Mouse (Mus musculus): ENCODE results near the gene Golt1b. TPM values are rescaled to one million over a fixed set of nuclear protein-coding genes. Genes with fewer than 3 reads are reported as not detected.

Golt1b gene
- total and polyA plus RNA-seq, 2 experiments from 2014 or later: 36.4 to 62.2 TPM

DNA sequence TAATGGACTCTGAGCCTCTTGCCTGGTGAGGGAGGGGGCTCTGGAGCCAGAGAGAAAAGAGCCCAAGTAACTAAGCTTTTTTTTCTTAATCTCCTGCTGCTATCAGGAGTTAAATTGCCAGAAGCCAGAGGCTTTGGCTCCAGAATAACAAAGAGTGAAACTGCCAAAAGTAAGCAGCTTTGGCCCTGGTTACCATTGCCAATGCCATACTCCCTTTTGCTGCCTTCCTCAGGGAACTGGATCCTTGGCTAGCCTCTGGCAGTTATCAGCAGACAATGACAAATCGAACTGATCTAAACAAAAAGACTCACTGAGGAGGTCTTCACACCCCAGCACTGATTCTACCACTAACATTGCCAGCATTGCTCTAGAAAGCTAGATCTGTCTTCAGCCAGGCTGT lies 24.1 kb downstream of the Golt1b start:
- H3K4me2 ChIP-seq (ENCODE audit: low read depth, low read length): no peak overlapping the region
- WGBS: 15% methylated on average over 1 of the region's 1 CpGs
- no peak overlapping the region for H3K27ac ChIP-seq
- no peak for TF ChIP-seq CTCF (IDR thresholded peaks at IDR 0.05; ENCODE audit: low read depth)
- H3K4me1 ChIP-seq (ENCODE audit: insufficient read depth, low read length): no peaks in the 10 kb centered on the region; the same call in 1 of the 2 replicates
- no peak overlapping the region for H3K9ac ChIP-seq (replicated peaks; ENCODE audit: low read length)
- DNase-seq (ENCODE audit: low spot score) (peak; percentile 61), ATAC-seq (0 out of 2 replicates have a peak, but pooled peaks have one; percentile 29)
- H3K9me3 ChIP-seq (ENCODE audit: low read length): no peaks in the 10 kb centered on the region
- no peaks in the 10 kb centered on the region for H3K36me3 ChIP-seq (ENCODE audit: insufficient read depth, low read length)
- H3K27me3 ChIP-seq (ENCODE audit: insufficient read depth, low read length): peaks cover 19% of the 10 kb centered on the region; the same call in 1 of the 2 replicates
- no peak overlapping the region for H3K4me3 ChIP-seq (ENCODE audit: low read length)

DNA sequence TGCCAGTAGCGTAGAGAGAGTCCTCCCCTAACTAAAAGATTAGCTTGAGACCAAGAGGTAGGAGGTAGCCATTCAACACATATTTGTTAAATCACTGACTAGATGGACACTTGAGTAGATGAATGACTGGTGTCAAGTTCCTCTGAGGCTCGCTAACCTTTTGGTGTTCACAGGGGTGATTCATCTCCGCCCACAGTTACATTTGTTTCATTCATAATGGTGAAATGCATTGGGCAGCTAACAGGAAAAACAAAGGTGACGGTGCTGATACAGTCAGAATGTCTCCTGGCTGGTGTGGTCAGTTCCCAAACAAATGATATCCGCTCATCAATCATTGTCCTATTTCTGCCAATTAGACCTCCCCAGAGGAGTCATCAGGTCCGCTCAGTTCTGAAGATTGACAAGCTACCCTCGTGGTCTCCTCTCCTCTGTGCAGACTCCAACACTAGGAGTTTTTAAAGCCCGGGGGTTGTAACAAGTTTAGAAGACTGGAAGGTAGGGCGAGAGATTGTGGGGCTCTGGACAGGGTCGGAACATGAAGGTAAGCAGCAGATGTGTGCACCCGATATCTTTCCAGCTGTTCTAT lies 26.0 kb downstream of the Golt1b start, which contains the start of gene Spx:
Gene Spx, plus strand, starts transcription at position 536 of the 586 bp plus-strand sequence.
- DNase-seq (ENCODE audit: low spot score) (no peak), ATAC-seq (no peak)
- Histone ChIP-seq H3K27me3 (ENCODE audit: insufficient read depth, low read length) (peaks cover 19% of the 10 kb centered on the region; the same call in 1 of the 2 replicates), H3K4me2 (ENCODE audit: low read depth, low read length) (peak within 1 kb of the TSS; percentile 71), H3K4me1 (ENCODE audit: insufficient read depth, low read length) (no peaks in the 10 kb centered on the region; the same call in 1 of the 2 replicates), H3K27ac (no peak within 1 kb of the TSS), H3K9me3 (ENCODE audit: low read length) (no peaks in the 10 kb centered on the region), H3K4me3 (ENCODE audit: low read length) (peak within 1 kb of the TSS; percentile 38), H3K36me3 (ENCODE audit: insufficient read depth, low read length) (no peaks in the 10 kb centered on the region), H3K9ac (replicated peaks; ENCODE audit: low read length) (no peak within 1 kb of the TSS)
- TF ChIP-seq CTCF (IDR thresholded peaks at IDR 0.05; ENCODE audit: low read depth): no peak
- 68% methylated on average over 11 of the region's 11 CpGs for WGBS

DNA sequence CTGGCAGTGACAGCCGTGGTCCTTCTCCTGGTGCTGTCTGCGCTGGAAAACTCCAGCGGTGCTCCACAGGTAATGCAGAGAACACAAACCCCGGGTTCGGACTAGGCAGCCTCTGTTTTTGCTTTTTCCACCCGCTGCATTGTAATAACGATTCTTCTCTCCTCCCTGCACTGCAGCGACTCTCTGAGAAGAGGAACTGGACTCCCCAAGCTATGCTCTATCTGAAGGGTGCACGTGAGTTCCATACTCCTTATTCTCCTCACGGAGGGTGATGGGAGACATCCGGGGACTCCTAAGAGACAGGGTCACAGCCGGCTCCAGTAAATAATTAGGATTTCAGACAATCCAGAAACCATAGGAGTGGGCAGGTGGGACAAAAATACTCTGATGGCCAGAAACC lies 26.8 kb downstream of the Golt1b start:
- TF ChIP-seq CTCF (IDR thresholded peaks at IDR 0.05; ENCODE audit: low read depth): no peak
- no peaks in the 10 kb centered on the region; the same call in 1 of the 2 replicates for H3K4me1 ChIP-seq (ENCODE audit: insufficient read depth, low read length)
- H3K36me3 ChIP-seq (ENCODE audit: insufficient read depth, low read length): no peaks in the 10 kb centered on the region
- WGBS: 18% methylated on average over 12 of the region's 12 CpGs
- DNase-seq (ENCODE audit: low spot score) (no peak), ATAC-seq (no peak)
- H3K27me3 ChIP-seq (ENCODE audit: insufficient read depth, low read length): peaks cover 19% of the 10 kb centered on the region; the same call in 1 of the 2 replicates
- H3K9me3 ChIP-seq (ENCODE audit: low read length): no peaks in the 10 kb centered on the region
- no peak overlapping the region for H3K27ac ChIP-seq
- H3K4me2 ChIP-seq (ENCODE audit: low read depth, low read length): peak overlapping the region; percentile 71
- peak overlapping the region; percentile 38 for H3K4me3 ChIP-seq (ENCODE audit: low read length)
- no peak overlapping the region for H3K9ac ChIP-seq (replicated peaks; ENCODE audit: low read length)

DNA sequence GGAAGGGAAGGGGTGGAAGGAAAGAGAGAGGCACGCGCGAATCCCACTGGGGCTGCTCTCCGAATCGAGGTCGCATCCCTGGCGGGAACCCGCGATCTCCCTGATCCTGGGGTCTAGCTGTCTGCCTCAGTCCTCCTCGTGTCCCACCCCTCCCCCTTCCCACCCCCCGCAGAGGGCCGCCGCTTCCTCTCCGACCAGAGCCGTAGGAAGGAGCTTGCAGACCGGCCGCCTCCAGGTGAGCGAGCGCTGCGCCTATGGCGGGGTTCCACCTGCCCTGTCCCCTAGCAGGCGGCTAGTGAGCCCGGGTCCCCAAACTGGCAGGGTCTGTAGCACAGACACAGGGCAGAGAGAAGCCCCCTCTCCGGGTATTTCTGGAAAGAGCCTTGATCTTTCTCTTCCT lies 27.6 kb downstream of the Golt1b start:
- Histone ChIP-seq H3K27me3 (ENCODE audit: insufficient read depth, low read length) (peaks cover 19% of the 10 kb centered on the region; the same call in 1 of the 2 replicates), H3K4me1 (ENCODE audit: insufficient read depth, low read length) (no peaks in the 10 kb centered on the region; the same call in 1 of the 2 replicates), H3K9me3 (ENCODE audit: low read length) (no peaks in the 10 kb centered on the region), H3K27ac (no peak overlapping the region), H3K4me2 (ENCODE audit: low read depth, low read length) (peak overlapping the region; percentile 71), H3K36me3 (ENCODE audit: insufficient read depth, low read length) (no peaks in the 10 kb centered on the region), H3K9ac (replicated peaks; ENCODE audit: low read length) (peak overlapping the region; percentile 43; the same call in 1 of the 2 replicates), H3K4me3 (ENCODE audit: low read length) (peak overlapping the region; percentile 38)
- 1% methylated on average over 20 of the region's 24 CpGs for WGBS
- DNase-seq (ENCODE audit: low spot score) (no peak), ATAC-seq (peak; percentile 56; the same call in 1 of the 2 replicates)
- TF ChIP-seq CTCF (IDR thresholded peaks at IDR 0.05; ENCODE audit: low read depth): no peak

DNA sequence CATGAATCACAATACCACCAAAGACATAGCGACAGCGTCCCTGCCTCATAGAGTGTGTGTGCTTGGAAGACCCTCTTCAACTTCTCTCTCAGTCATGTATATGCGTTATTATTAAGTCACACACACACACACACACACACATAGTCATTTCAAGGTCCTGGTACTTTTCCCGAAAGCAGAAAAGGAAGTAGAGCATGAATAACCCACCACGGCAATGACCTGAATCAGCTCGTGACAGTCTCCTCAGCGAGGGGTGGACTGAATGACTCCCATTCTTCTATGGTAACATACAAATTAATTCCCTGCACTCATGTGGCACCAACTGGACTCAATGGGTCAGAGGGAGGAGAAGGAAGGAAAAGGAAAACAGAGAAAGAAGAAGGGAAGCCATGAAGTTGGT lies 38.0 kb downstream of the Golt1b start:
- Histone ChIP-seq H3K36me3 (ENCODE audit: insufficient read depth, low read length) (no peaks in the 10 kb centered on the region), H3K4me1 (ENCODE audit: insufficient read depth, low read length) (no peaks in the 10 kb centered on the region), H3K4me2 (ENCODE audit: low read depth, low read length) (no peak overlapping the region), H3K4me3 (ENCODE audit: low read length) (no peak overlapping the region), H3K27ac (no peak overlapping the region), H3K9me3 (ENCODE audit: low read length) (no peaks in the 10 kb centered on the region), H3K27me3 (ENCODE audit: insufficient read depth, low read length) (no peaks in the 10 kb centered on the region), H3K9ac (replicated peaks; ENCODE audit: low read length) (no peak overlapping the region)
- WGBS: 56% methylated on average over 7 of the region's 7 CpGs
- ATAC-seq (no peak), DNase-seq (ENCODE audit: low spot score) (no peak)
- no peak for TF ChIP-seq CTCF (IDR thresholded peaks at IDR 0.05; ENCODE audit: low read depth)

DNA sequence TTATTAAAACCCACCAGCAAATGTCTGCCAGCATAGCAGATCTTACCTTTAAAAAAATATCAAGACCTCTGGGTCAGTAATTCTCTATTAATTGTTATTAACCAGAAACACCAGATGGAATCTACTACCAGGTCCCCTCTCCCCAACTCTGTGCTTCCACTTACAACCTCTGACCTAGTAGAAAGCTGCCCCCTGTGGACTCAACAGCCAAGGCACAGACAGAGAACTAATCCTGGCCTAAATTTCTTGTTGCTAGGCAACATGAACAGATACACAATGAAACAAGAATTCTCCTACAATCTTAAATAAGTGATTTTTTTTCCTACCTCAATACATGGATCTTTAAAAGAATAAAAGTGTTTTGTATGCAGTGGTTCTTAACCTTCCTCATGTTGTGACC lies 42.1 kb downstream of the Golt1b start:
- Histone ChIP-seq H3K4me2 (ENCODE audit: low read depth, low read length) (no peak overlapping the region), H3K27ac (no peak overlapping the region), H3K36me3 (ENCODE audit: insufficient read depth, low read length) (no peaks in the 10 kb centered on the region), H3K4me3 (ENCODE audit: low read length) (no peak overlapping the region), H3K4me1 (ENCODE audit: insufficient read depth, low read length) (no peaks in the 10 kb centered on the region), H3K9me3 (ENCODE audit: low read length) (no peaks in the 10 kb centered on the region), H3K9ac (replicated peaks; ENCODE audit: low read length) (no peak overlapping the region), H3K27me3 (ENCODE audit: insufficient read depth, low read length) (no peaks in the 10 kb centered on the region)
- TF ChIP-seq CTCF (IDR thresholded peaks at IDR 0.05; ENCODE audit: low read depth): no peak
- ATAC-seq (0 out of 2 replicates have a peak, but pooled peaks have one; percentile 29), DNase-seq (ENCODE audit: low spot score) (peak; percentile 31)

DNA sequence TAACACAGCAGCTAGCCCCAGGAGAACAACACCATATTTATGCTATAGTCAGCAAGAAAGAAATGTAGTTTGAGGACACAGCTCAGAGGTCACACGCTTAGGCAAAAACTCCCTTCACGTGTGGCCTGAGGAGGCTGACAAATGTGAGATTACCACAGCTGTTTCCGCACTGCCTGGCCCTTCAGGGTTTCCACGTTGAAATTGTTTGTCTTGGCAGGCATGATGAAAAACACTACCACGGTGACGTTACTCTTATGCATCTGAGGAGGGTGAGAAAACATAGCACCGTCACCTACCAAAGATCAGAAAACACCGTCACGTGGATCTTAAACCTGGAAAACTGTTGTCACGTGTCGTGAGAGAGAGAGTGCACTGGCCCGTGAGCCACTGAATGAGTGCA lies 64.4 kb downstream of the Golt1b start:
- Histone ChIP-seq H3K4me2 (ENCODE audit: low read depth, low read length) (no peak overlapping the region), H3K27ac (no peak overlapping the region), H3K4me3 (ENCODE audit: low read length) (no peak overlapping the region), H3K4me1 (ENCODE audit: insufficient read depth, low read length) (no peaks in the 10 kb centered on the region), H3K9me3 (ENCODE audit: low read length) (no peaks in the 10 kb centered on the region), H3K27me3 (ENCODE audit: insufficient read depth, low read length) (no peaks in the 10 kb centered on the region), H3K36me3 (ENCODE audit: insufficient read depth, low read length) (no peaks in the 10 kb centered on the region), H3K9ac (replicated peaks; ENCODE audit: low read length) (no peak overlapping the region)
- DNase-seq (ENCODE audit: low spot score): no peak
- 79% methylated on average over 12 of the region's 12 CpGs for WGBS
- TF ChIP-seq CTCF (IDR thresholded peaks at IDR 0.05; ENCODE audit: low read depth): no peak
- ATAC-seq: no peak
